Mouse (Mus musculus): Measurements from ENCODE around the gene Ranbp6.

DNA sequence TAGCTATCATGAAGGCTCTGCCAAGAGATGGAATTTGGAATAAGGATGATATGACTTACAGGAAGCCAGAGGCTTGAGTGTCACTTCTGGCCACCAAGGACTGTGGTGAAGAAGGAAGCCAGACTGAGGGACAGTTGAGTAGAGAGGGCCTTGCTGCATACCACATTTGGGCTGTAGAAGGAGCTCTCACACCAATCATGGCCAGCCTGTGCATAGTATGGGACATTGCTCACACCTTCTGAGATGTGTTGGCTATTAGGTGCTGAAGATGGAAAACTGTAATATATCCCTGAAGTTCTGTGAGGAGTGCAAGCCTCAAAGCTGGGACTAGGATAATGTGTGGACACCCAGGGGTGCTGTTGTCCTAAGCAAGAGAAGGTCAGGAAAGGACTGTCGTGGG lies 13.9 kb upstream of the Ranbp6 start:
- no peak for TF ChIP-seq MXI1 (IDR thresholded peaks at IDR 0.05; ENCODE audit: low read depth, low read length)
- TF ChIP-seq ZMIZ1 (IDR thresholded peaks at IDR 0.05; ENCODE audit: low read depth, low read length) = no peak
- TF ChIP-seq MAZ (IDR thresholded peaks at IDR 0.05; ENCODE audit: low read depth, low read length) = no peak
- peak; percentile 62 to 91 (median 72) for TF ChIP-seq CTCF (IDR thresholded peaks at IDR 0.05 in 2 of 3, conservative IDR thresholded peaks at IDR 0.05 in 1 of 3; ENCODE audit: control insufficient read depth in 1 of 3, insufficient read depth in 1 of 3, low read depth in 2 of 3, low read length in 3 of 3, poor library complexity in 1 of 3, severe bottlenecking in 1 of 3)

All from MEL (cell line).